ENCODE assay signal across 15 mouse cellular contexts in genomic region chr12:84818496-84818895, GRCm38 (mm10). TPM values are rescaled to one million over a fixed set of nuclear protein-coding genes. Genes with fewer than 3 reads are reported as not detected.
A peak's percentile ranks its signal among the peaks of the same experiment; 100 is the strongest.
DNase-seq lines count a peak whose midpoint lies in the region; ATAC-seq and TF ChIP-seq lines count a peak whose summit lies in the region.
"Had no signal": no experiment of that assay in that cellular context is flagged by ENCODE, and none has a peak within 500 bp of the region (broad histone marks: within the 10 kb centered on the region; RNA-seq: fewer than 3 reads in every experiment).

No protein-coding gene starts in this region.

- peaks cover 7% of the 10 kb centered on the region; the same call in 1 of the 2 replicates for H3K4me1 ChIP-seq in lung, embryonic 14.5 days (ENCODE audit: insufficient read depth)
- H3K4me1 ChIP-seq in small intestine, adult 2 months (ENCODE audit: control insufficient read depth, insufficient read depth, insufficient read length, low read length): no peaks in the 10 kb centered on the region

- ATAC-seq in lung, embryonic 14.5 days (ENCODE audit: insufficient read depth): no peak
- ATAC-seq: activated CD4-positive, CD25-positive, alpha-beta regulatory T cell, adult 4 months had no signal

- H3K9me3 ChIP-seq in lung, embryonic 14.5 days (ENCODE audit: low read depth, low read length): no peaks in the 10 kb centered on the region
- H3K9me3 ChIP-seq: embryonic facial prominence, embryonic 15.5 days had no signal

- H3K4me2 ChIP-seq in lung, embryonic 14.5 days: no peak overlapping the region
- H3K4me2 ChIP-seq: embryonic facial prominence, embryonic 15.5 days; midbrain, embryonic 11.5 days had no signal

- H3K4me3 ChIP-seq in lung, embryonic 14.5 days (ENCODE audit: low read depth, low read length): no peak overlapping the region
- H3K4me3 ChIP-seq in small intestine, adult 2 months (ENCODE audit: low read depth, low read length): no peak overlapping the region
- H3K4me3 ChIP-seq: embryonic facial prominence, embryonic 15.5 days had no signal

- WGBS in lung, embryonic 14.5 days: 59% methylated on average over 4 of the region's 4 CpGs
- WGBS in small intestine, adult 2 months: 69% methylated on average over 4 of the region's 4 CpGs

- no peak for TF ChIP-seq POLR2A in small intestine, adult 2 months (IDR thresholded peaks at IDR 0.05; ENCODE audit: low read depth, low read length)

- H3K27me3 ChIP-seq in lung, embryonic 14.5 days (ENCODE audit: insufficient read depth, low read length): no peaks in the 10 kb centered on the region
- no peaks in the 10 kb centered on the region for H3K27me3 ChIP-seq in small intestine, adult 2 months (ENCODE audit: control insufficient read depth, insufficient read depth, low read length)
- H3K27me3 ChIP-seq: embryonic facial prominence, embryonic 15.5 days had no signal

- peak; percentile 37 for TF ChIP-seq CTCF in lung, embryonic 14.5 days (IDR thresholded peaks at IDR 0.05; ENCODE audit: low read depth)
- peak; percentile 28; the same call in 1 of the 2 replicates for TF ChIP-seq CTCF in small intestine, adult 2 months (IDR thresholded peaks at IDR 0.05; ENCODE audit: extremely low read depth, insufficient read length, insufficient replicate concordance, low read depth, low read length)

- DNase-seq in lung, embryonic 14.5 days: no peak
- no peak for DNase-seq in lung, postnatal 10 days
- DNase-seq in R1 (ENCODE audit: low read depth, low spot score): peak; percentile 77
- DNase-seq in liver: peak; percentile 58
- no peak for DNase-seq in neural tube, embryonic 10.5 days (ENCODE audit: extremely low spot score, low spot score)
- DNase-seq in gastrocnemius, postnatal 25 days: no peak
- no peak for DNase-seq in gastrocnemius, postnatal 10 days
- DNase-seq: kidney, adult 11 months; lung, postnatal 14 days; spleen, adult 18-20 months had no signal

- H3K27ac ChIP-seq in lung, embryonic 14.5 days (ENCODE audit: low read depth): 0 out of 2 replicates have a peak overlapping the region, but pooled peaks have one; percentile 36
- H3K27ac ChIP-seq in small intestine, adult 2 months (ENCODE audit: insufficient read depth, low read depth, low read length): no peak overlapping the region
- H3K27ac ChIP-seq: embryonic facial prominence, embryonic 15.5 days had no signal

- no peaks in the 10 kb centered on the region for H3K36me3 ChIP-seq in lung, embryonic 14.5 days (ENCODE audit: insufficient read depth)
- no peaks in the 10 kb centered on the region for H3K36me3 ChIP-seq in small intestine, adult 2 months (ENCODE audit: control insufficient read depth, insufficient read depth, low read length)
- H3K36me3 ChIP-seq: embryonic facial prominence, embryonic 15.5 days had no signal

- no peak overlapping the region for H3K9ac ChIP-seq in lung, embryonic 14.5 days
- H3K9ac ChIP-seq: embryonic facial prominence, embryonic 15.5 days had no signal

RNA-seq across cellular contexts. Expression of gene Isca2, which starts 45.4 kb away (rescaled TPM):
- polyA plus RNA-seq in lung, embryonic 14.5 days (2014; fragmentation: Nextera tagmentation; extraction: Ambion mirVana): 126 and 131 TPM in 2 replicates
- 16.2 and 19.9 TPM in 2 replicates for polyA plus RNA-seq in small intestine, adult 2 months (2012; rRNA removed)
- total RNA-seq in gastrocnemius, postnatal 25 days (2021): 10 to 100 TPM; 39.9 to 52.4 TPM
- total RNA-seq in gastrocnemius, postnatal 10 days (2021): 10 to 100 TPM; 48.4 to 50.9 TPM

RNA-seq across cellular contexts. Expression of gene Npc2, which starts 45.5 kb away (rescaled TPM):
- 106 and 107 TPM in 2 replicates for polyA plus RNA-seq in lung, embryonic 14.5 days (2014; fragmentation: Nextera tagmentation; extraction: Ambion mirVana)
- polyA plus RNA-seq in small intestine, adult 2 months (2012; rRNA removed): 32.5 and 89.0 TPM in 2 replicates
- 10 to 100 TPM; 13.8 to 20.0 TPM for total RNA-seq in gastrocnemius, postnatal 25 days (2021)
- 10 to 100 TPM; 23.5 to 32.7 TPM for total RNA-seq in gastrocnemius, postnatal 10 days (2021)

RNA-seq across cellular contexts. Expression of gene Ltbp2, which starts 57.8 kb away (rescaled TPM):
- 6.8 and 6.9 TPM in 2 replicates for polyA plus RNA-seq in lung, embryonic 14.5 days (2014; fragmentation: Nextera tagmentation; extraction: Ambion mirVana)
- polyA plus RNA-seq in small intestine, adult 2 months (2012; rRNA removed): 6.1 and 8.1 TPM in 2 replicates
- 1 to 10 TPM; 1.3 to 1.6 TPM for total RNA-seq in gastrocnemius, postnatal 25 days (2021)
- 1 to 10 TPM; 1.9 to 2.5 TPM for total RNA-seq in gastrocnemius, postnatal 10 days (2021)
- total RNA-seq: hematopoietic stem cell, adult 5-6 weeks had no signal
- polyA plus RNA-seq: activated CD4-positive, CD25-positive, alpha-beta regulatory T cell, adult 4 months had no signal

Comparison
In these comparisons a context has a peak if more than half of its experiments do, and no peak if none do; other contexts are left out.
1. DNase-seq: peak in R1 (single experiment) and liver (single experiment); none in lung, embryonic 14.5 days (single experiment), lung, postnatal 10 days (single experiment), neural tube, embryonic 10.5 days (single experiment), gastrocnemius, postnatal 25 days (single experiment) and gastrocnemius, postnatal 10 days (single experiment).